Mouse (Mus musculus) brain, embryonic 14.5 days (tissue): Measurements from ENCODE around the gene Fhl1.

Source experiments
- CTCF ChIP-seq: fragments of 200-500 bp; IDR thresholded peaks from 2 replicates; pipeline ENCODE4 v1.5.1; 2012; ENCODE audit warnings: inconsistent platforms, mild to moderate bottlenecking, moderate library complexity, borderline replicate concordance; ENCODE audit not compliant: insufficient read depth, insufficient read length; ENCODE audit errors: extremely low read depth
- POLR2A ChIP-seq: fragments of 200-500 bp; IDR thresholded peaks from 2 replicates; pipeline ENCODE4 v1.6.1; 2012; ENCODE audit warnings: mild to moderate bottlenecking, inconsistent platforms, borderline replicate concordance; ENCODE audit not compliant: poor library complexity, insufficient read depth, insufficient read length, severe bottlenecking; ENCODE audit errors: extremely low read depth

GRCm38 (mm10) chrX:56737848-56738554, 6.4 kb downstream of the Fhl1 start:
- TF ChIP-seq CTCF (no peak), POLR2A (no peak)
